Mouse (Mus musculus) intestine, embryonic 15.5 days (tissue): ENCODE data around the gene Slc4a1ap. TPM values are rescaled to one million over a fixed set of nuclear protein-coding genes. Genes with fewer than 3 reads are reported as not detected.
"Not testable (repeated sequence)": the region's sequence is repeated elsewhere in the genome, so short reads cannot be mapped to it uniquely, and the experiment has no call there.

Experiments
- ATAC-seq: fragments of 200-750 bp; cut with Nextera tagmentation; 2 replicates; pipeline ENCODE4 v1.8.0; 2017; ENCODE audit warnings: moderate TSS enrichment, moderate library complexity
- H3K27ac ChIP-seq: fragments of 300-500 bp; sonication (generic); 2 replicates; pipeline ENCODE4 v1.5.1; 2015; ENCODE audit warnings: mild to moderate bottlenecking, inconsistent platforms
- H3K27me3 ChIP-seq: fragments of 300-500 bp; sonication (generic); replicated peaks from 2 replicates; pipeline ENCODE4 v1.6.1; 2015; ENCODE audit warnings: inconsistent platforms
- H3K36me3 ChIP-seq: fragments of 300-500 bp; sonication (generic); 2 replicates; pipeline ENCODE4 v1.6.1; 2015; ENCODE audit warnings: inconsistent platforms
- H3K4me1 ChIP-seq: fragments of 300-500 bp; sonication (generic); replicated peaks from 2 replicates; pipeline ENCODE4 v1.6.1; 2015; ENCODE audit warnings: inconsistent platforms
- H3K4me2 ChIP-seq: fragments of 300-500 bp; sonication (generic); replicated peaks from 2 replicates; pipeline ENCODE4 v1.6.1; 2015; ENCODE audit warnings: mild to moderate bottlenecking, inconsistent platforms
- H3K4me3 ChIP-seq: fragments of 300-500 bp; sonication (generic); replicated peaks from 2 replicates; pipeline ENCODE4 v1.5.1; 2015; ENCODE audit warnings: inconsistent platforms
- H3K9ac ChIP-seq: fragments of 300-500 bp; sonication (generic); 2 replicates; pipeline ENCODE4 v1.6.1; 2015; ENCODE audit warnings: inconsistent platforms
- H3K9me3 ChIP-seq: fragments of 300-500 bp; sonication (generic); 2 replicates; pipeline ENCODE4 v1.6.1; 2016; ENCODE audit warnings: inconsistent platforms
- WGBS: fragments of 180-500 bp; shearing (Covaris S2); methylation state at CpG from one replicate; pipeline ENCODE4 v1.1.7; 2015; 5-methylcytosine and 5-hydroxymethylcytosine counted together
- polyA plus RNA-seq: library from polyadenylated mRNA; unstranded; fragments of >200 nt; fragmentation: Nextera tagmentation; extraction: Ambion mirVana; gene quantifications from 2 replicates; pipeline ENCODE4 v1.2.1, GENCODE M21; 2015

Slc4a1ap gene
- polyA plus RNA-seq, 1 experiment from 2014 or later: 25.5 TPM

DNA sequence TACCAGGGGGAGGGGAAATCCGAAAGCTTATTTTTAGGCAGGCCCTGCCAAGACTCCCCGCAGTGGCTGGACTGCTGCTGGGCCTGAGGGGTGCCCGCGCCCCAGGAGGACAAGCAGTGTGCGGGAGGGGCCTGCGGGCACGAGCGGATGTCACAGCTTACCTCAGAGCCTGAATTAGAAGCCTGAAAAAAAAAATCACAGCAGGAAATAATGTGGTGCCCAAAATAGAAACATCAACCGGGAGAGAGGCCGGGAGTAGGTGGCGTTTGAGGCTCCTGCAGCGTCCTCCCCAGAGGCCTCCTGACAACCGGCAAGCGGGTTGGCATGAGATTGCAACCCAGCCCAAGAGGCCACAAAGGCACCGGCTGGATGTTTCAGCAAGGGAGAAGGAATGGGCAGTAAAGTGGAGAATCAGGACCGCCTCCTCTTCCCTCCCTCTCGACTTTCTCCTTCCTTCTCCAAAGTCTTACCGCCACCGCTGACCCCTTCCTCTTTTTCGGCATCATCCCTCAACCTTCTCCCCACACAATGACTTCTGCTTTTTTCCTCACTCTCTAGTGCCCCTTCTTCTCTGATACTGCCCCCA is 44.3 kb downstream of the Slc4a1ap start:
- Histone ChIP-seq H3K4me2 (peak overlapping the region; percentile 48), H3K4me3 (no peak overlapping the region), H3K9ac (no peak overlapping the region), H3K4me1 (peaks cover 11% of the 10 kb centered on the region), H3K36me3 (no peaks in the 10 kb centered on the region), H3K9me3 (no peaks in the 10 kb centered on the region), H3K27ac (peak overlapping the region; percentile 62), H3K27me3 (no peaks in the 10 kb centered on the region)
- WGBS: 19% methylated on average over 20 of the region's 20 CpGs
- peak; percentile 45 for ATAC-seq

DNA sequence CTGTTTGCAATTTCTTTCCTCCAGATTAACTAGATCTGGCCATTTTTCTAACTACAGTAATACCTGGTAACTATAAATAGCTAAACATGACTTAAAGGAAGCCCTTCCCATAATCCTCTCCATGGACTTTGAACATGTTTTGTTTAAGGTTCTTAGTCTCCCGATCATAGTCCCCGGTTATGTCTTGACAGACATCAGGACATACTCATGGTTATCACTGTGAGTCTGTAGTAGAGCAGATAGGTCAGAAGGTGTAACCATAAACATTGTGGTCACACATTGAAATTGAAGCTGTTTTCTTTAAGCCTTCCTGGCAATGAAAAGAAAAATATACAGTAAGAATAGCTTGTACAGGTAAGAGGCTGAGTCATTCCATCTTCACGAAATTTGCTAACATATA is 46.9 kb downstream of the Slc4a1ap start:
- H3K4me3 ChIP-seq: no peak overlapping the region
- peaks cover 11% of the 10 kb centered on the region for H3K4me1 ChIP-seq
- H3K36me3 ChIP-seq: no peaks in the 10 kb centered on the region
- WGBS: 75% methylated on average over 3 of the region's 3 CpGs
- no peak overlapping the region for H3K9ac ChIP-seq
- H3K4me2 ChIP-seq: no peak overlapping the region
- H3K9me3 ChIP-seq: no peaks in the 10 kb centered on the region
- no peak for ATAC-seq
- H3K27me3 ChIP-seq: no peaks in the 10 kb centered on the region
- H3K27ac ChIP-seq: no peak overlapping the region

DNA sequence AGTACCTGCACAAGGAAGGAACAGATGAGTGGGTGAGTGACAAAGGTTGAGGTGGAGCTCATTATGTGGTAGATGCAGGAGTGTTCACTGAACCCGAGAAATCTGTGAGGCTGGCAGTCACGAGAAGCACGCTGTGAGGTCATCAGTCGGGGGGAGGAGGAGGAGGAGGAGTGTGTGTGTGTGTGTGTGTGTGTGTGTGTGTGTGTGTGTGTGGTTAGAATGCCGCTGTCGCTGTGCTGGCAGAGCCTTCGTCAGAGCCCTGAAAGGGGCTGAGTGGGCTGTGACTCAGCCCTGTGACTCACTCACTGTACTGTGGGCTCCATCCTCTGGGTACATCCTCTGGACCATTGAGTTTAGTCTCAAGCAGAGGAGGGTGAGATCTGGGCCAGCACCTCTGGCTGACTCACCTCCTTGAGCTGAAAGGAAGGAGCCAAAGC is 49.8 kb downstream of the Slc4a1ap start:
- Histone ChIP-seq H3K4me2 (no peak overlapping the region), H3K4me3 (no peak overlapping the region), H3K9me3 (no peaks in the 10 kb centered on the region), H3K27ac (no peak overlapping the region), H3K9ac (no peak overlapping the region), H3K4me1 (0 out of 2 replicates have a peak, but pooled peaks cover 1% of the 10 kb centered on the region), H3K36me3 (no peaks in the 10 kb centered on the region), H3K27me3 (no peaks in the 10 kb centered on the region)
- ATAC-seq: no peak
- 83% methylated on average over 6 of the region's 7 CpGs for WGBS

DNA sequence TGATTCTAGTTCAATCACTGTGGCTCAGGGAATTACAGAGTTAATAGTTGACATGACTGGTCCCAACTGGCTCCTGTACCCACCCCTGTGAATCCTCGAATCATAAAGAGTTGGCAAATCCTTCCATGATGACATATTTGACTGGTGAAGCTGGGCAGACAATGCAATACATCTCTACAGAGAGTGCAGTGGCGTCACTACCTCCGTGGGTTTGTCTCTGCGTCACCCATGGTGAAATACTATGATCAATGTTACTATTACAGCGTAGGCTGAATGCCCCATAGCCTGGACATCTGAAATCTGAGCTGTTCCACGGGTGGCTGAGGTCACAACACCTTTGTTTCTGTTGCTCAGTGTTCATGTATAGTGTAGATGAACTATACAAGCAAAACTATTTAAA is 54.5 kb downstream of the Slc4a1ap start:
- Histone ChIP-seq H3K4me3 (no peak overlapping the region), H3K27ac (no peak overlapping the region), H3K36me3 (no peaks in the 10 kb centered on the region), H3K4me2 (no peak overlapping the region), H3K4me1 (no peaks in the 10 kb centered on the region), H3K9ac (no peak overlapping the region), H3K27me3 (no peaks in the 10 kb centered on the region), H3K9me3 (no peaks in the 10 kb centered on the region)
- 72% methylated on average over 6 of the region's 6 CpGs for WGBS
- no peak for ATAC-seq

DNA sequence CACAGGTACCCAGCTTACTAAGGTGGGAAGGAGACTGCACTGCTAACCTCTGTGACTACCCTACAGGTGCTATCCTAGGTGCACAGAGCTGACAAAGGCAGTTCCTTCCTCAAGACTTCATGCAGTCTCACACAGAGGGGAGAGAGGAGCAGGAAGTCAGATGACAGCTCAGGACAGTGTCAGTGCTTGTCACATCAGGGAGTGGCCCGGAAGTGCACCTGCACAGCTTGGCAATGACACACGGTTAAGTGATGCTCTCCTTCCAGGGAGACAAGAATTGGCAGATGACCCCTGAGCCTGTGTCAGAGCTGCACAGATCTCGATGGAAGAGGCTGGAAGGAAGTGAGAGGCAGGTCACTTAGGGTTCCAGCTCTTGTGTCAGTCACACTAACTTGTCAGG is 55.1 kb downstream of the Slc4a1ap start:
- no peak for ATAC-seq
- no peak overlapping the region for H3K27ac ChIP-seq
- no peak overlapping the region for H3K9ac ChIP-seq
- no peak overlapping the region for H3K4me2 ChIP-seq
- no peaks in the 10 kb centered on the region for H3K4me1 ChIP-seq
- H3K36me3 ChIP-seq: no peaks in the 10 kb centered on the region
- no peak overlapping the region for H3K4me3 ChIP-seq
- H3K27me3 ChIP-seq: no peaks in the 10 kb centered on the region
- WGBS: 71% methylated on average over 3 of the region's 3 CpGs
- H3K9me3 ChIP-seq: no peaks in the 10 kb centered on the region

DNA sequence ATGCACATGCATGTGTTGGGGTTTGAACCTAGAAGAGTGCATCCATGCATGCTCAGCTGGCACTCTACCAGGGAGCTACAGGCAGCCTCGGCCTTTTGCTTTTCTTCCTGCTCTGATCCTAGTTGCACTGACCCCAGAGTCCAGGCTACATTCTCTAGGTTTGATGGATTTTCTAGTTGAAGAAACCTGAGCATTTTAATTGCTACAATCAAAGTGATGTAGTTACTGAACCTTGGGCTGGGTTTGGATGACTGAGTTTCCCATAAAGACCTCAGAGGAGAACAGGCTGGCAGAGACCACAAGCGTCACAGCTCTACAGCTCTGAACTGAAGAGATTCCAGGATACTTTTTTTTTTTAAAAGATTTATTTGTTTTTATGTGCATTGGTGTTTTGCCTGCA is 56.5 kb downstream of the Slc4a1ap start:
- no peaks in the 10 kb centered on the region for H3K36me3 ChIP-seq
- H3K27me3 ChIP-seq: no peaks in the 10 kb centered on the region
- 74% methylated on average over 2 of the region's 2 CpGs for WGBS
- no peak overlapping the region for H3K4me3 ChIP-seq
- H3K9ac ChIP-seq: no peak overlapping the region
- no peaks in the 10 kb centered on the region for H3K9me3 ChIP-seq
- H3K27ac ChIP-seq: no peak overlapping the region
- no peaks in the 10 kb centered on the region for H3K4me1 ChIP-seq
- ATAC-seq: no peak
- no peak overlapping the region for H3K4me2 ChIP-seq

DNA sequence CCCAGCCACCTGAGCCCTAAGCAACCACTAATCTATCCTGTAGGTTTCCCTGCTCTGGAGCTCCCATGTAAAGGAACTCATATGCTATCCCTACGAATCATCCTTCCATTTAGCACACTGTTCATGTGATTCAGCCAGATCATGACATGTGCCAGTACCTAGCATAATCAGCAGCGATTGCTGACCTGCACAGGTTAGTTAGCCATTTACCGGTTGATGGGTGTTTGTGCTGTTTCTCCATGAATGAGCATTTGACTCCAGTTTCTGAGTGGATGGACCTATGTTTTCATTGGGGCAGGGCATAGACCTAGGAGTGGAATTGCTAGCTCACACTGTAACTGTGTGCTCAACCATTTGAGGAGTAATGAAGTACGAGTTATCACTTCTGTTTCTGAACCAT is 58.7 kb downstream of the Slc4a1ap start:
- ATAC-seq: no peak
- Histone ChIP-seq H3K4me1 (no peaks in the 10 kb centered on the region), H3K27ac (no peak overlapping the region), H3K27me3 (no peaks in the 10 kb centered on the region), H3K4me2 (no peak overlapping the region), H3K9me3 (no peaks in the 10 kb centered on the region), H3K36me3 (no peaks in the 10 kb centered on the region), H3K4me3 (no peak overlapping the region), H3K9ac (no peak overlapping the region)
- WGBS: 95% methylated on average over 4 of the region's 4 CpGs

DNA sequence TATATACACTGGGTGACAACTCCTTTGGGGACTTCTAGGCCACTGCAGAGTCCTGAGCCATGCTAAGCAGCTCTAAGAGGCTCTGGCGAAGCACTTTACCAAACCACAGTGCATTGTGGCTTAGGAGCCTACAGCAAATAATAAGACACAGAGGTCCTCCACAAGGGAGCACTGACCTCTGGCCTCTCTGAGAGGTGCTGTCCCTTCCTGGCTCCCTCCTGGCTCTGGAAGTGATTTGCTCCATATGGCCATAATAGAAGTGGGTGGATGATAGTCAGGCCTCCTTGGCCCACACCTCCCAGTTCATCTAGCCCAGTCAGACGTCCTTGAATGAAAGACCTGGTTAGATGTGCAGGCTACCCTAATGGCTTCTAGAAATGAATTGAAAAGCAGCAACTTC is 61.2 kb downstream of the Slc4a1ap start:
- no peak for ATAC-seq
- 74% methylated on average over 2 of the region's 2 CpGs for WGBS

DNA sequence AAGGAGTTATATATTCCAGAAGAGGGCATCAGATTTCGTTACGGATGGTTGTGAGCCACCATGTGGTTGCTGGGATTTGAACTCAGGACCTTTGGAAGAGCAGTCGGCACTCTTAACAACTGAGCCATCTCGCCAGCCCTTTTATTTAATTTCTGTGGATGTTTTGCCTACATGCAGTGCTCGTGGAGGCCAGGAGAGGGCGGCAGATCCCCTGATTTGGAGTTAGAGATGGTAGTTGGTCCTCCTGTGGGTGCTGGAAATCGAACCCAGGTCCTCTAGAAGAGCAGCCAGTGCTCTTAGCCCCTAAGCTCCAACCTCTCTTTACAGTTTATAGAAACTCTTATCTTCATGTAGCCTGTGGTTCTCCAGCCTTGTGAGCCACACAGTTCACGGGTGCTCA is 61.9 kb downstream of the Slc4a1ap start:
- H3K4me1 ChIP-seq, H3K36me3 ChIP-seq, H3K27ac ChIP-seq, H3K27me3 ChIP-seq, ATAC-seq, H3K9ac ChIP-seq, H3K4me2 ChIP-seq, H3K4me3 ChIP-seq, H3K9me3 ChIP-seq: not testable (repeated sequence)
- WGBS: 85% methylated on average over 8 of the region's 8 CpGs

More for the DNA sequence above, 61.2 kb downstream of the Slc4a1ap start:
- Histone ChIP-seq H3K27ac (no peak overlapping the region), H3K9ac (no peak overlapping the region), H3K36me3 (no peaks in the 10 kb centered on the region), H3K4me3 (no peak overlapping the region), H3K4me1 (no peaks in the 10 kb centered on the region), H3K9me3 (no peaks in the 10 kb centered on the region), H3K27me3 (no peaks in the 10 kb centered on the region), H3K4me2 (no peak overlapping the region)

DNA sequence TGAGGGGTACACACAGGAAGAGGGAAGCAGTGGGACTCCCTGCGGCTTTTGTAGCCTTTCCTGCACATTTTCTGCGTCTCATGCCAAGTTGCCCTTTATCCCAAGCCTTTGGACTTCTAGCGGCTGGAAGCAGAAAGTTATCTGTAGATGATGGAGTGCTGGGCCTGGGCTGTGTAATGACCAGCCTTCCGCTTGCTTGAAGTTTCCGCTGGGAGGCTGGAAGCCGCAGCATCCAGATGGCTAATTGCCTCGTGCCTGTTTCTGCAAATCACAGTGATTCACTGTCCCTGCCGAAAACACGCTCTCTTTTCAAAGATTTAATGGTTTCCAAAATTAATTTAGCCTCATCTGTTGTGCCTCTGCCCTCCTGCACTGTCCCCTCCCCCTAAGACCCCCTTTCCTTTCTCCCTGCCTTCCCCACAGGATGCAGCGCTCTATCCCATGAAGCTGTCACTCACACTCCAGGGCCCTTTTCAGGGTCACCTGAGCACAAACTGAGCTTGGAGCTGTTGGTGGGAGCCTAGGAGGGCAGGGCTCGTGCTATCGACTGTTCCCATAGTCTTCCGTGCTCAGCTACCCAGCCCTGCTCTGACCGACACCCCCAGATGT is 63.0 kb downstream of the Slc4a1ap start:
- ATAC-seq: peak; percentile 59
- Histone ChIP-seq H3K4me2 (no peak overlapping the region), H3K9ac (no peak overlapping the region), H3K36me3 (no peaks in the 10 kb centered on the region), H3K9me3 (no peaks in the 10 kb centered on the region), H3K4me3 (no peak overlapping the region), H3K27ac (no peak overlapping the region), H3K27me3 (no peaks in the 10 kb centered on the region), H3K4me1 (no peaks in the 10 kb centered on the region)
- WGBS: 70% methylated on average over 14 of the region's 14 CpGs

DNA sequence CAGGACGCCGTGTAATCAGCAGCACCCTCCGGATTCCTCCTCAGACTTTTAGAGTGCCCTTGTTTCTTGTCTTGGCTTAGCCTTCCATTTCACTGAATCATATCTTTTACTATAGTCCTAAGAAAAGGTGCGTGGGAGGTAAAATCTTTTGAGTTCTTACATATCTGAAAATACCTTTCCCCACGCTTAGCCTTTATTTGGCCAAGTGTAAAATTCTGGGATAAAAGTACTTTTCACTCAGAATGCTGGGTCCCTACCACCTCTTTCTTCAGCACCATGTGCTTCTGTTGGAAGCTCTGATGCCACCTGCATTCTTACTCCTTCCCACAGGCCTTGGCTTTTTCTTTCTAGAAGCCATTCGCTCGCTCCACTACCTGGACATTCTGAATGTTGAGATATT is 64.3 kb downstream of the Slc4a1ap start:
- Histone ChIP-seq H3K4me2 (no peak overlapping the region), H3K9me3 (no peaks in the 10 kb centered on the region), H3K4me1 (no peaks in the 10 kb centered on the region), H3K27me3 (no peaks in the 10 kb centered on the region), H3K4me3 (no peak overlapping the region), H3K9ac (no peak overlapping the region), H3K27ac (no peak overlapping the region), H3K36me3 (no peaks in the 10 kb centered on the region)
- 93% methylated on average over 7 of the region's 7 CpGs for WGBS
- no peak for ATAC-seq

DNA sequence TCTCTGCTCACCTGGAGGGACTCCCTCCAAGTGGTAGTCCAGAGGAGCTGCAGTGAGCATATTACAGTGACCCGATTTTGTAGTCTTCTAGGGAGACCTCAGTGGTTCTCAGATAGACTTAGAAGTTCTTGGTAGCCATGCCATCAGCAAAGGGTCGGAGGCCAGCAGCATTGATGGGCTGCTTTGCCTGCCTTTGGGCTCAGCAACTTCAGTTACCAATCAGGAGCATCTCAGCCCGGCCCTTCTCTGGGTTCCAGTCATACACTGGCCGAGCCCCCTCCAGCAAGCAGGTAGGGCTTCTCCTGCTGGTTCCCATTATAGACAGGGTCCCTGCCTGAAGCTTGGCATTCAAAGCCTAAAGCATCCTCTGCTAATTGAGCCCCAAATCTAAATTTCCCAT is 69.1 kb downstream of the Slc4a1ap start:
- Histone ChIP-seq H3K36me3 (no peaks in the 10 kb centered on the region), H3K9me3 (no peaks in the 10 kb centered on the region), H3K4me3 (no peak overlapping the region), H3K9ac (no peak overlapping the region), H3K4me2 (0 out of 2 replicates have a peak overlapping the region, but pooled peaks have one; percentile 84), H3K27ac (no peak overlapping the region), H3K27me3 (no peaks in the 10 kb centered on the region), H3K4me1 (peaks cover 9% of the 10 kb centered on the region)
- 67% methylated on average over 4 of the region's 4 CpGs for WGBS
- no peak for ATAC-seq
